Mouse (Mus musculus) MEL (cell line): Measurements from ENCODE around the gene Cmklr1. TPM values are rescaled to one million over a fixed set of nuclear protein-coding genes. Genes with fewer than 3 reads are reported as not detected.

Source experiments
- DNase-seq: peaks from one replicate; pipeline ENCODE4 v3.0.0; 2011; ENCODE audit warnings: low read depth, low spot score
- H3K27ac ChIP-seq: 2 replicates; pipeline ENCODE4 v1.5.1; 2012; ENCODE audit warnings: low read depth, mild to moderate bottlenecking, control low read depth, low read length, moderate library complexity; ENCODE audit not compliant: control insufficient read depth
- H3K27me3 ChIP-seq, 2 experiments: fragments of 150-350 bp in 1 of 2; sonication (generic) in 1 of 2; 2 replicates each; pipeline ENCODE4 v1.6.1; 2012; ENCODE audit warnings: low read length in 2 of 2, mild to moderate bottlenecking in 2 of 2, improper control_type of control experiment in 1 of 2, moderate library complexity in 1 of 2; ENCODE audit not compliant: insufficient read depth in 2 of 2, control insufficient read depth in 1 of 2
- H3K36me3 ChIP-seq, 2 experiments: 2 replicates each; pipeline ENCODE4 v1.6.1; 2012 to 2014; ENCODE audit warnings: low read length in 2 of 2, improper control_type of control experiment in 1 of 2, inconsistent platforms in 1 of 2, mild to moderate bottlenecking in 1 of 2; ENCODE audit not compliant: insufficient read depth in 2 of 2, control insufficient read depth in 1 of 2
- H3K4me1 ChIP-seq, 2 experiments: fragments of 150-350 bp in 1 of 2; sonication (generic) in 1 of 2; 2 replicates each; pipeline ENCODE4 v1.6.1; 2012; ENCODE audit warnings: low read length in 2 of 2, improper control_type of control experiment in 1 of 2, mild to moderate bottlenecking in 1 of 2; ENCODE audit not compliant: insufficient read depth in 2 of 2, control insufficient read depth in 1 of 2
- H3K4me3 ChIP-seq, 2 experiments: fragments of 150-350 bp in 1 of 2; sonication (generic) in 1 of 2; 2 replicates each; pipeline ENCODE4 v1.5.1; 2012; ENCODE audit warnings: low read depth in 2 of 2, low read length in 2 of 2, mild to moderate bottlenecking in 2 of 2, moderate library complexity in 2 of 2, control low read depth in 1 of 2, improper control_type of control experiment in 1 of 2; ENCODE audit not compliant: control insufficient read depth in 1 of 2, insufficient read depth in 1 of 2
- H3K79me2 ChIP-seq: 2 replicates; pipeline ENCODE4 v1.6.1; 2012; ENCODE audit warnings: mild to moderate bottlenecking, low read length, moderate library complexity; ENCODE audit not compliant: control insufficient read depth, poor library complexity, insufficient read depth
- H3K9ac ChIP-seq: 2 replicates; pipeline ENCODE4 v1.6.1; 2012; ENCODE audit warnings: low read depth, mild to moderate bottlenecking, control low read depth, low read length, moderate library complexity; ENCODE audit not compliant: control insufficient read depth, poor library complexity, severe bottlenecking
- H3K9me3 ChIP-seq: fragments of 150-350 bp; sonication (generic); replicated peaks from 2 replicates; pipeline ENCODE4 v1.6.1; 2012; ENCODE audit warnings: mild to moderate bottlenecking, low read length, improper control_type of control experiment, moderate library complexity; ENCODE audit not compliant: insufficient read depth
- CHD1 ChIP-seq: IDR thresholded peaks from 2 replicates; pipeline ENCODE4 v1.6.1; 2012; ENCODE audit warnings: low read depth, mild to moderate bottlenecking, inconsistent platforms, low read length, improper control_type of control experiment
- E2F4 ChIP-seq: IDR thresholded peaks from 2 replicates; pipeline ENCODE4 v1.6.1; 2011; ENCODE audit warnings: low read depth, low read length, improper control_type of control experiment, borderline replicate concordance
- EP300 ChIP-seq, 2 experiments: IDR thresholded peaks; 2 replicates each; pipeline ENCODE4 v1.6.1; 2011; ENCODE audit warnings: improper control_type of control experiment in 2 of 2, low read length in 2 of 2, low read depth in 1 of 2, mild to moderate bottlenecking in 1 of 2
- GATA1 ChIP-seq: IDR thresholded peaks from 2 replicates; pipeline ENCODE4 v1.6.1; 2011; ENCODE audit warnings: low read depth, low read length, improper control_type of control experiment
- KAT2A ChIP-seq: conservative IDR thresholded peaks from 2 replicates; pipeline ENCODE4 v1.6.1; 2012; ENCODE audit warnings: low read depth, low read length, improper control_type of control experiment, inconsistent platforms
- MAFK ChIP-seq: IDR thresholded peaks from 2 replicates; pipeline ENCODE4 v1.6.1; 2011; ENCODE audit warnings: low read depth, mild to moderate bottlenecking, low read length, improper control_type of control experiment, borderline replicate concordance
- MAX ChIP-seq: IDR thresholded peaks from 2 replicates; pipeline ENCODE4 v1.6.1; 2011; ENCODE audit warnings: low read length, improper control_type of control experiment
- MAZ ChIP-seq: IDR thresholded peaks from 2 replicates; pipeline ENCODE4 v1.6.1; 2012; ENCODE audit warnings: low read depth, mild to moderate bottlenecking, inconsistent platforms, low read length, improper control_type of control experiment
- MEF2A ChIP-seq: IDR thresholded peaks from 2 replicates; pipeline ENCODE4 v1.6.1; 2014; ENCODE audit warnings: low read depth, mild to moderate bottlenecking, inconsistent platforms, low read length, improper control_type of control experiment; ENCODE audit not compliant: poor library complexity, insufficient replicate concordance, severe bottlenecking; ENCODE audit errors: extremely low read depth
- MYB ChIP-seq: IDR thresholded peaks from 2 replicates; pipeline ENCODE4 v1.6.1; 2011; ENCODE audit warnings: mild to moderate bottlenecking, low read depth, low read length, improper control_type of control experiment
- NELFE ChIP-seq: IDR thresholded peaks from 2 replicates; pipeline ENCODE4 v1.6.1; 2011; ENCODE audit warnings: low read depth, low read length, improper control_type of control experiment
- POLR2AphosphoS2 ChIP-seq: IDR thresholded peaks from 2 replicates; pipeline ENCODE4 v1.6.1; 2011; ENCODE audit warnings: low read length, improper control_type of control experiment
- RAD21 ChIP-seq: IDR thresholded peaks from 2 replicates; pipeline ENCODE4 v1.6.1; 2011; ENCODE audit warnings: mild to moderate bottlenecking, low read depth, low read length, improper control_type of control experiment
- RCOR1 ChIP-seq: IDR thresholded peaks from 2 replicates; pipeline ENCODE4 v1.6.1; 2012; ENCODE audit warnings: low read depth, mild to moderate bottlenecking, inconsistent platforms, low read length, improper control_type of control experiment
- SMC3 ChIP-seq: IDR thresholded peaks from 2 replicates; pipeline ENCODE4 v1.6.1; 2011; ENCODE audit warnings: low read depth, low read length, improper control_type of control experiment
- TAL1 ChIP-seq: IDR thresholded peaks from 2 replicates; pipeline ENCODE4 v1.6.1; 2012; ENCODE audit warnings: mild to moderate bottlenecking, inconsistent platforms, low read length, moderate library complexity, mixed read lengths
- TBP ChIP-seq: IDR thresholded peaks from 2 replicates; pipeline ENCODE4 v1.8.0; 2011; ENCODE audit warnings: low read depth, low read length, improper control_type of control experiment
- TCF12 ChIP-seq: IDR thresholded peaks from 2 replicates; pipeline ENCODE4 v1.6.1; 2014; ENCODE audit warnings: low read depth, mild to moderate bottlenecking, inconsistent platforms, low read length, improper control_type of control experiment, moderate library complexity
- USF2 ChIP-seq, 2 experiments: IDR thresholded peaks; 2 replicates each; pipeline ENCODE4 v1.6.1; 2011 to 2012; ENCODE audit warnings: improper control_type of control experiment in 2 of 2, low read length in 2 of 2, borderline replicate concordance in 1 of 2, inconsistent platforms in 1 of 2, low read depth in 1 of 2, mild to moderate bottlenecking in 1 of 2; ENCODE audit not compliant: insufficient read depth in 1 of 2
- ZNF384 ChIP-seq: IDR thresholded peaks from 2 replicates; pipeline ENCODE4 v1.6.1; 2012; ENCODE audit warnings: low read depth, mild to moderate bottlenecking, inconsistent platforms, low read length, improper control_type of control experiment
- polyA plus RNA-seq, 2 experiments: library from polyadenylated mRNA; stranded (reverse) in 1 of 2; unstranded in 1 of 2; fragments of >175 nt in 1 of 2; fragments of >200 nt in 1 of 2; gene quantifications; 2 replicates each; pipeline versions ENCODE4 v1.2.1 to v1.2.4; 2012; ENCODE audit warnings: low replicate concordance in 2 of 2, low read depth in 1 of 2; ENCODE audit not compliant: insufficient read length in 2 of 2, insufficient read depth in 1 of 2, missing spikeins in 1 of 2
- total RNA-seq: library from RNA; depleted of rRNA; stranded (reverse); fragments of 300-350 nt; gene quantifications from 2 replicates; pipeline ENCODE4 v1.2.3, GENCODE M21; 2012

Cmklr1 gene
- total and polyA plus RNA-seq, 3 experiments = not detected

GRCm38 (mm10) chr5:113625068-113625467 lies 25.2 kb downstream of the Cmklr1 start:
- H3K79me2 ChIP-seq = no peaks in the 10 kb centered on the region
- H3K27ac ChIP-seq = no peak overlapping the region
- H3K9me3 ChIP-seq = no peaks in the 10 kb centered on the region
- H3K9ac ChIP-seq = no peak overlapping the region
- H3K4me3 ChIP-seq = no peak overlapping the region
- no peaks in the 10 kb centered on the region for H3K27me3 ChIP-seq
- no peaks in the 10 kb centered on the region for H3K36me3 ChIP-seq
- no peaks in the 10 kb centered on the region for H3K4me1 ChIP-seq
- DNase-seq = no peak
- TF ChIP-seq MYB (no peak), RAD21 (no peak), TBP (no peak), EP300 (IDR thresholded peaks at IDR 0.05; ENCODE audit: low read depth in 1 of 2, low read length in 2 of 2) (no peak), SMC3 (no peak), USF2 (IDR thresholded peaks at IDR 0.05; ENCODE audit: borderline replicate concordance in 1 of 2, insufficient read depth in 1 of 2, low read depth in 1 of 2, low read length in 2 of 2) (no peak), KAT2A (no peak), MAX (no peak), POLR2AphosphoS2 (no peak), CHD1 (no peak), MAFK (no peak), MAZ (no peak), TAL1 (no peak), GATA1 (no peak), ZNF384 (no peak), E2F4 (no peak), RCOR1 (no peak), TCF12 (no peak)

- DNase-seq = no peak
- H3K79me2 ChIP-seq = no peaks in the 10 kb centered on the region
- no peaks in the 10 kb centered on the region for H3K9me3 ChIP-seq
- no peak overlapping the region for H3K4me3 ChIP-seq
- no peaks in the 10 kb centered on the region for H3K36me3 ChIP-seq
- no peak overlapping the region for H3K27ac ChIP-seq
- H3K4me1 ChIP-seq = no peaks in the 10 kb centered on the region
- TF ChIP-seq MEF2A (no peak), EP300 (IDR thresholded peaks at IDR 0.05; ENCODE audit: low read depth in 1 of 2, low read length in 2 of 2) (no peak), POLR2AphosphoS2 (no peak), NELFE (no peak), CHD1 (no peak), RAD21 (no peak)
- H3K27me3 ChIP-seq = no peaks in the 10 kb centered on the region
- no peak overlapping the region for H3K9ac ChIP-seq
Measured at GRCm38 (mm10) chr5:113623052-113623451, 27.2 kb downstream of the Cmklr1 start.
